Mouse (Mus musculus) frontal cortex, adult 2 months (tissue): ENCODE measurements around the gene Plk1. TPM values are rescaled to one million over a fixed set of nuclear protein-coding genes. Genes with fewer than 3 reads are reported as not detected.

Source experiments
- DNase-seq, 2 experiments: peaks; one replicate each; pipeline ENCODE4 v3.0.0; 2022; ENCODE audit warnings: low spot score in 1 of 2; ENCODE audit errors: extremely low spot score in 1 of 2
- polyA plus RNA-seq: library from polyadenylated mRNA; depleted of rRNA; stranded (reverse); fragments of >200 nt; gene quantifications from 2 replicates; pipeline ENCODE4 v1.2.3, GENCODE M21; 2012; rRNA removed

Gene Plk1
- polyA plus RNA-seq, 1 experiment, result 3.1 TPM

DNA sequence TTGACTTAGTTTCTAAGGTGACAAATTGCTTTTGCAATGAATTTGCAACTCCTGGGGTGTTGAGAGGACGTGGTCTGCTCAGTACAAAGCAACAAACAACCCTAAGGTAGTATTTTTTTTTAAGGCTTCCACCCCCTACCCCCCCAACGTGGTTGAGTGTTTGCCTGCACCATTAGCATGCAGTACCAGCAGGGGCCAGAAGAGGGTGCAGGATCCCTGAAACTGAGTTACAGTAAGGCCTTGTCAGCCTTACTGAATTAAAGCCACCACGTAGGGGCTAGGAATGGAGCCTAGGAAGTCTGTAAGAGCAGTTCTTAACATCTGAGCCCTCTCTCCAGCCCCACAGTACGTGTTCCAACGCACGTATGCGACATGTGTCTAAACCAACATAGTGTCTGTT is 30.2 kb downstream of the Plk1 start:
- peak in 1 of 2 experiments; percentile 50 for DNase-seq

DNA sequence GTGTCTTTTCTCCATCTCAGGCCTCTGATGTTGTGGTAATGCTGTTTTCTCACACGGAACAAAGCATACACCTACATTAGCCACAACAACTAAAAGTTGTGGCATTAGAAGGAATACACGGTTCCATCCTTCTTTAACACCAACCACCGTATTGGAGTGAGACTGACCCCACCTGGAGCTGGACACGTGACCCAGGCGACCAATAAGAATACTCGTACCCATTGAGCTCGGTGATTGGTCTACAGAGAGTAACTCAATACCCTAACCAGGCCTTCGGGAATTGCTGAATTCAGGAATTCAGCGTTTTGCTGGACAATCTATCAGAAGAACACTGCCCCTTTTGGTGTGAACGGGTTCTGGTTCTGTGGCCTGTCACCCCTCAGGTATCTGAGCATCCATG is 31.9 kb downstream of the Plk1 start:
- no peak for DNase-seq

DNA sequence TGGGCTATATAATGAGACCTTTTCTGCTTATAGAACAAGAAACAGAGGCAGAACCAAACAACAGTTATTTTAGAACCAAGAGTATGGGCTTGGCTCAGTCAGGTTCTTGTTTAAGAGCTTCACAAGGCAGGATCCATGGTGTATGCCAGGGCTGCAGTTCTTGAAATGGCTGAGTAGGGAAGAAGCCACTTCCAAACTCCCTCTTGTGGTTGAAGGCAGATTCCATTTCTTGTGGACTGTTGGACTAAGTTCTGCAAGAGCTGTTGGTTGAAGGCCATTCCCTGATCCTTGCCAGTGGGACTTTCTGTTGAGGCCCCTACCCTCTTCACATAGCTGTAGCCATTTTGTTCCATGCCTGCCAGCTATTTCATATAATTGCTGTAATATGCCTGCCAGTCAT is 34.7 kb downstream of the Plk1 start:
- DNase-seq, result no peak

GRCm38 (mm10) chr7:122196771-122197170 is 37.5 kb downstream of the Plk1 start:
- no peak for DNase-seq

DNA sequence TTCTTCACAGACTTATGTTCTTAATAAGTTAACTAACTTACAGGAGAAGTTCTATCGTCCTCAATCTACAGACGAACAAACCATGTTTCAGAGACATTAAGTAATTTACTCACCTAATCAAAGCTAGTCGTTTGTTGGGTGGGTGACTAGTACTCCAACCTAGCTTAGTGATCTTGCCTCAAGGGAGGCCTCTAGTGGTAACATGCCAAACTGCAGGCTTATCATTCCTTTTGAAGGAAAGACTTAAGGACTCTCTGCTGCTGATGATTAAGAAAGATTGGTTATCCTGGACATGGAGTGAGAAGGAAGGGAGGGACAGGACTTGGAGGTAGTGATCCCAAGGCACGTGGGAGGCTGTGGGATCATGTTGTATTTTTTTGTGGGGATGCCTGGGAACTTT is 38.1 kb downstream of the Plk1 start:
- DNase-seq, result peak; percentile 24 to 84

DNA sequence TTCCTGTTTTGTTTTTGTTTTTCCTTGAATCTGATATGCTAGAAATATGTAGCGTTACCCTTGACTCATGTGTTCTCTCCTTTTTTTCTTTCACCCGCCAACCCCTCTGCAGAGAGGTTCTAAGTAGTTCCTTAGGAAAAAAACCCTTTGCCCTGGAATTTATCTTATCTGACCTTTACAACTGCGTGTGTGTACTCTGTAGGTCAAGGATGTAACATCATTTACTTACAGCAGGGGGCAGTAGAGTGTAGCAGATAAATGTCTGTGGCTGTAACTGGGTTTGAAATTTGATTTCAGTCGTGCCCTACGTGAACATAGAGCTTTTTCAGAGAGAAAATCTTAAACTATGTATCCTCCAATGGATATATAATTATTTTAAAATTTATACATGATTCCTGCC is 40.1 kb downstream of the Plk1 start:
- DNase-seq, result peak; percentile 17 to 79

DNA sequence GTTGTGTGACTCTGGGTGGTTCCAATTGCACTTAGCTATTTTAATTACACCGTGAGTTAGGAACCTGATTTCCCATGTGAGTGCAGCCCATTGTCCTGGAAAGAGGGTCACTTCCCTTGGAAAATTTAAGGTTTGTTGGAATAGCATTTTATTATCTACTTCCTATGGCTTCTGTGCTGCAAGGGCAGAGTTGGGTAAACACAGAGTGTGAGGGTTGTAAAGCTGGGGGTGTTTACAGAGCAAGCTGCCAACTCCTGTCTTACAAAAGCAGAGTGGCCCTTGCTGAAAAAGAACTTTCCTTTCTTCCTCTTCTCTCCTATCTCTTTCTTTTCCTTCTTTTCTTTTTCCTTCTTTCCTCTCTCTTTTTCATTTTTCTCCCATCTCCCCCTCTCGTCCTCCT is 44.7 kb downstream of the Plk1 start:
- no peak for DNase-seq

- no peak for DNase-seq
These were observed 46.9 kb downstream of the Plk1 start for GRCm38 (mm10) chr7:122206121-122206520.

- DNase-seq, result no peak
These were observed 49.2 kb downstream of the Plk1 start for GRCm38 (mm10) chr7:122208276-122209021.

DNA sequence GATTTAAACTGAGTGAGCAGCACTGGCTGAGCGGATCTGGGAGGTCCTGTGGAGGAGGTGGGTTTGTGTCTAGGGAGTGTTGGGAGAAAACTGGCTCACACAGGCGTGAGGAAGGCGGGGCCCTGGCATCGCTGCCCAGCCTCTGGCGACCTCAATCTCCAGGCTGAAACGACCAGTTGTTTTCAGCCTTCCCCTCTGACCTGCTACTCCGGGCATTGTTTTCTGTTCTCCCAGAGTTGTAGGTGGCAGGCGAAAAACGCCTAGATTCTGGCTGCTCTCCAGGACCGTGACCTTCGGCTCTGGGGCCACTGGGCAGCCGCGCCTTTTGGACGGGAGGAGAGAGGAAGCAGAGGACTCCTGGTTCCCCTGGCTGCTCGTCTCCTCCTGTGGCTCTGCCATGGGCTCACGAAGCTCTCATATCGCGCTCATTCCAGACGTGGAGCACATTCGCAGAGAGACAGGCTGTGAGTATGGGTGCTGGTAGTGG is 60.1 kb downstream of the Plk1 start, which contains the start of gene Chp2:
Chp2 (plus strand) TSS at position 182 of the 487 bp plus-strand sequence.
- no peak for DNase-seq

Other genes with a start within 250 kb of the Plk1 start
- 31.3 and 33.4 TPM in 2 replicates for gene Cog7, start 177.7 kb upstream of the Plk1 start, polyA plus RNA-seq
- 29.2 and 34.3 TPM in 2 replicates for gene Gga2, start 138.2 kb upstream of the Plk1 start, polyA plus RNA-seq
- gene Ubfd1, start 92.3 kb upstream of the Plk1 start, polyA plus RNA-seq, result 40.0 and 42.5 TPM in 2 replicates
- 5.6 and 6.0 TPM in 2 replicates for gene Ears2, start 92.2 kb upstream of the Plk1 start, polyA plus RNA-seq
- gene Ndufab1, start 57.6 kb upstream of the Plk1 start, polyA plus RNA-seq, result 231 and 248 TPM in 2 replicates
- gene Palb2, start 26.5 kb upstream of the Plk1 start, polyA plus RNA-seq, result 1.7 and 2.1 TPM in 2 replicates
- gene Dctn5, start 26.4 kb upstream of the Plk1 start, polyA plus RNA-seq, result 121 and 123 TPM in 2 replicates
- 0.17 and 0.20 TPM in 2 replicates for gene Ern2, start 26.8 kb downstream of the Plk1 start, polyA plus RNA-seq
- 2.2 and 2.7 TPM in 2 replicates for gene Chp2, start 60.1 kb downstream of the Plk1 start, polyA plus RNA-seq
- 502 and 539 TPM in 2 replicates for gene Prkcb, start 129.3 kb downstream of the Plk1 start, polyA plus RNA-seq